Mouse (Mus musculus): ENCODE results near the gene Ube2a. TPM values are rescaled to one million over a fixed set of nuclear protein-coding genes. Genes with fewer than 3 reads are reported as not detected.
"Not testable (repeated sequence)": the region's sequence is repeated elsewhere in the genome, so short reads cannot be mapped to it uniquely, and the experiment has no call there.

Ube2a gene
- polyA plus RNA-seq, 1 experiment = 44.2 TPM

- Histone ChIP-seq H3K27ac (ENCODE audit: insufficient read depth, low read depth, low read length) (no peak overlapping the region), H3K27me3 (replicated peaks; ENCODE audit: control insufficient read depth, insufficient read depth, low read length) (no peaks in the 10 kb centered on the region), H3K36me3 (ENCODE audit: control insufficient read depth, insufficient read depth, low read length) (no peaks in the 10 kb centered on the region), H3K4me3 (ENCODE audit: insufficient read depth, low read depth, low read length) (no peak overlapping the region), H3K4me1 (ENCODE audit: control insufficient read depth, insufficient read depth, low read length) (no peaks in the 10 kb centered on the region)
- TF ChIP-seq POLR2A (IDR thresholded peaks at IDR 0.05; ENCODE audit: low read depth, low read length) = no peak
- TF ChIP-seq CTCF (conservative IDR thresholded peaks at IDR 0.05; ENCODE audit: insufficient read depth, insufficient read length, low read depth, low read length) = no peak
- WGBS = 49% methylated on average over 8 of the region's 8 CpGs
- DNase-seq = no peak
Observed at GRCm38 (mm10) chrX:36864609-36865328, 8.9 kb upstream of the Ube2a start.

GRCm38 (mm10) chrX:36870372-36870771, 3.3 kb upstream of the Ube2a start:
- H3K4me3 ChIP-seq (ENCODE audit: insufficient read depth, low read depth, low read length) = no peak overlapping the region
- no peaks in the 10 kb centered on the region for H3K27me3 ChIP-seq (replicated peaks; ENCODE audit: control insufficient read depth, insufficient read depth, low read length)
- WGBS = 76% methylated on average over 3 of the region's 3 CpGs
- H3K36me3 ChIP-seq (ENCODE audit: control insufficient read depth, insufficient read depth, low read length) = no peaks in the 10 kb centered on the region
- H3K4me1 ChIP-seq (ENCODE audit: control insufficient read depth, insufficient read depth, low read length) = peaks cover under 1% of the 10 kb centered on the region; the same call in 1 of the 2 replicates
- no peak overlapping the region for H3K27ac ChIP-seq (ENCODE audit: insufficient read depth, low read depth, low read length)
- TF ChIP-seq CTCF (conservative IDR thresholded peaks at IDR 0.05; ENCODE audit: insufficient read depth, insufficient read length, low read depth, low read length) (no peak), POLR2A (IDR thresholded peaks at IDR 0.05; ENCODE audit: low read depth, low read length) (no peak)
- DNase-seq = no peak

GRCm38 (mm10) chrX:36874178-36874696, 537 bp downstream of the Ube2a start:
- peak; percentile 95 for DNase-seq
- H3K27me3 ChIP-seq (replicated peaks; ENCODE audit: control insufficient read depth, insufficient read depth, low read length) = no peaks in the 10 kb centered on the region
- WGBS = under 1% methylated on average over 43 of the region's 57 CpGs
- H3K4me3 ChIP-seq (ENCODE audit: insufficient read depth, low read depth, low read length) = peak overlapping the region; percentile 88
- TF ChIP-seq POLR2A (IDR thresholded peaks at IDR 0.05; ENCODE audit: low read depth, low read length) (peak; percentile 65), CTCF (conservative IDR thresholded peaks at IDR 0.05; ENCODE audit: insufficient read depth, insufficient read length, low read depth, low read length) (no peak)
- peak overlapping the region; percentile 36 for H3K27ac ChIP-seq (ENCODE audit: insufficient read depth, low read depth, low read length)
- H3K4me1 ChIP-seq (ENCODE audit: control insufficient read depth, insufficient read depth, low read length) = peaks cover 3% of the 10 kb centered on the region; the same call in 1 of the 2 replicates
- no peaks in the 10 kb centered on the region for H3K36me3 ChIP-seq (ENCODE audit: control insufficient read depth, insufficient read depth, low read length)

- H3K4me3 ChIP-seq (ENCODE audit: insufficient read depth, low read depth, low read length) = peak overlapping the region; percentile 88
Observed at GRCm38 (mm10) chrX:36874704-36875128, 1.0 kb downstream of the Ube2a start.

GRCm38 (mm10) chrX:36884719-36885118, 11.0 kb downstream of the Ube2a start:
- Histone ChIP-seq H3K4me3 (ENCODE audit: insufficient read depth, low read depth, low read length) (no peak overlapping the region), H3K36me3 (ENCODE audit: control insufficient read depth, insufficient read depth, low read length) (no peaks in the 10 kb centered on the region), H3K27me3 (replicated peaks; ENCODE audit: control insufficient read depth, insufficient read depth, low read length) (no peaks in the 10 kb centered on the region), H3K4me1 (ENCODE audit: control insufficient read depth, insufficient read depth, low read length) (no peaks in the 10 kb centered on the region), H3K27ac (ENCODE audit: insufficient read depth, low read depth, low read length) (no peak overlapping the region)
- no peak for DNase-seq
- 100% methylated on average over 1 of the region's 1 CpGs for WGBS
- TF ChIP-seq POLR2A (IDR thresholded peaks at IDR 0.05; ENCODE audit: low read depth, low read length) = no peak
- peak; percentile 30 for TF ChIP-seq CTCF (conservative IDR thresholded peaks at IDR 0.05; ENCODE audit: insufficient read depth, insufficient read length, low read depth, low read length)

More at GRCm38 (mm10) chrX:36874704-36875128, 1.0 kb downstream of the Ube2a start:
- Histone ChIP-seq H3K36me3 (ENCODE audit: control insufficient read depth, insufficient read depth, low read length) (no peaks in the 10 kb centered on the region), H3K27ac (ENCODE audit: insufficient read depth, low read depth, low read length) (peak overlapping the region; percentile 36), H3K4me1 (ENCODE audit: control insufficient read depth, insufficient read depth, low read length) (peaks cover 3% of the 10 kb centered on the region; the same call in 1 of the 2 replicates), H3K27me3 (replicated peaks; ENCODE audit: control insufficient read depth, insufficient read depth, low read length) (no peaks in the 10 kb centered on the region)
- no peak for DNase-seq
- TF ChIP-seq POLR2A (IDR thresholded peaks at IDR 0.05; ENCODE audit: low read depth, low read length) (no peak), CTCF (conservative IDR thresholded peaks at IDR 0.05; ENCODE audit: insufficient read depth, insufficient read length, low read depth, low read length) (no peak)
- WGBS = under 1% methylated on average over 34 of the region's 36 CpGs

- H3K36me3 ChIP-seq (ENCODE audit: control insufficient read depth, insufficient read depth, low read length); DNase-seq; H3K27me3 ChIP-seq (replicated peaks; ENCODE audit: control insufficient read depth, insufficient read depth, low read length); H3K4me1 ChIP-seq (ENCODE audit: control insufficient read depth, insufficient read depth, low read length); H3K27ac ChIP-seq (ENCODE audit: insufficient read depth, low read depth, low read length); H3K4me3 ChIP-seq (ENCODE audit: insufficient read depth, low read depth, low read length): not testable (repeated sequence)
- 68% methylated on average over 1 of the region's 1 CpGs for WGBS
- peak; percentile 34; the same call in 1 of the 2 replicates for TF ChIP-seq CTCF (conservative IDR thresholded peaks at IDR 0.05; ENCODE audit: insufficient read depth, insufficient read length, low read depth, low read length)
Observed at GRCm38 (mm10) chrX:36898931-36899330, 25.2 kb downstream of the Ube2a start.

- Histone ChIP-seq H3K27me3 (replicated peaks; ENCODE audit: control insufficient read depth, insufficient read depth, low read length) (no peaks in the 10 kb centered on the region), H3K4me1 (ENCODE audit: control insufficient read depth, insufficient read depth, low read length) (no peaks in the 10 kb centered on the region; the same call in 1 of the 2 replicates), H3K4me3 (ENCODE audit: insufficient read depth, low read depth, low read length) (no peak overlapping the region), H3K27ac (ENCODE audit: insufficient read depth, low read depth, low read length) (no peak overlapping the region), H3K36me3 (ENCODE audit: control insufficient read depth, insufficient read depth, low read length) (no peaks in the 10 kb centered on the region)
- WGBS = 29% methylated on average over 3 of the region's 3 CpGs
- no peak for TF ChIP-seq CTCF (conservative IDR thresholded peaks at IDR 0.05; ENCODE audit: insufficient read depth, insufficient read length, low read depth, low read length)
- TF ChIP-seq POLR2A (IDR thresholded peaks at IDR 0.05; ENCODE audit: low read depth, low read length) = no peak
- DNase-seq = no peak
Observed at GRCm38 (mm10) chrX:36901655-36902054, 28.0 kb downstream of the Ube2a start.
